Mouse (Mus musculus) liver, embryonic 12.5 days (tissue): ENCODE results near the gene Zc3h12c. TPM values are rescaled to one million over a fixed set of nuclear protein-coding genes. Genes with fewer than 3 reads are reported as not detected.

ENCODE experiments used
- ATAC-seq: fragments of 200-750 bp; cut with Nextera tagmentation; 2 replicates; pipeline ENCODE4 v1.8.0; 2017; ENCODE audit warnings: moderate number of reproducible peaks, mild to moderate bottlenecking, moderate library complexity
- H3K27ac ChIP-seq: fragments of 300-500 bp; sonication (generic); 2 replicates; pipeline ENCODE4 v1.5.1; 2016; ENCODE audit warnings: mild to moderate bottlenecking
- H3K27me3 ChIP-seq: fragments of 300-500 bp; sonication (generic); replicated peaks from 2 replicates; pipeline ENCODE4 v1.6.1; 2016; ENCODE audit warnings: mild to moderate bottlenecking, moderate library complexity
- H3K36me3 ChIP-seq: fragments of 300-500 bp; sonication (generic); 2 replicates; pipeline ENCODE4 v1.6.1; 2016; ENCODE audit warnings: mild to moderate bottlenecking, moderate library complexity
- H3K4me1 ChIP-seq: fragments of 300-500 bp; sonication (generic); 2 replicates; pipeline ENCODE4 v1.6.1; 2016
- H3K4me2 ChIP-seq: fragments of 300-500 bp; sonication (generic); 2 replicates; pipeline ENCODE4 v1.6.1; 2016; ENCODE audit warnings: mild to moderate bottlenecking, moderate library complexity
- H3K4me3 ChIP-seq: fragments of 300-500 bp; sonication (generic); 2 replicates; pipeline ENCODE4 v1.5.1; 2016; ENCODE audit warnings: mild to moderate bottlenecking, moderate library complexity
- H3K9ac ChIP-seq: fragments of 300-500 bp; sonication (generic); 2 replicates; pipeline ENCODE4 v1.6.1; 2016; ENCODE audit warnings: mild to moderate bottlenecking, moderate library complexity
- H3K9me3 ChIP-seq: fragments of 300-500 bp; sonication (generic); replicated peaks from 2 replicates; pipeline ENCODE4 v1.6.1; 2016; ENCODE audit warnings: mild to moderate bottlenecking, moderate library complexity
- WGBS: fragments of 180-500 bp; shearing (Covaris S2); methylation state at CpG from one replicate; pipeline ENCODE4 v1.1.7; 2016; ENCODE audit not compliant: insufficient replicate concordance; 5-methylcytosine and 5-hydroxymethylcytosine counted together
- polyA plus RNA-seq: library from polyadenylated mRNA; unstranded; fragments of >200 nt; fragmentation: Nextera tagmentation; extraction: Ambion mirVana; gene quantifications from 2 replicates; pipeline ENCODE4 v1.2.1, GENCODE M21; 2016

The Zc3h12c gene
- polyA plus RNA-seq, 1 experiment from 2014 or later = 0.73 TPM

DNA sequence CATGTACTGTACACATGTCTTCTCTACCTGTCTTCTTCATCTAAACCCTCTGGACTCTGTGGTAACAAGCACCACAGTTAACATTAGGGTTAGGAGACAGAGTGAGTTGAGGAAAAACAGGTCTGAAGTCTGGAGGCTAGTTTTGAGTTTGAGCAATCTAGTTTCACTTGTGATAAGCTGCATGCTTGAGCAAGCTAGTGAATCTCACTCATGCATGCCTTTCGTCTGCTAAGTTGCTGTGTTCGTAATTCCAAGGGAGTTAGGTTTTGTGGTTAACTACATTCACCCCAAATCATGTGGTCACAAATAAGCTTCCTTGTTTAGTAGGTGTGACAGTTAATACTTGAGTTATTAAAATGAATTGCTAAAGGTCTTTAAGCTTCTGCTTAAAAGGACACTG, 13.0 kb upstream of the Zc3h12c start:
- ATAC-seq = no peak
- Histone ChIP-seq H3K4me3 (no peak overlapping the region), H3K9ac (no peak overlapping the region), H3K36me3 (no peaks in the 10 kb centered on the region), H3K4me2 (no peak overlapping the region), H3K27ac (no peak overlapping the region), H3K4me1 (peaks cover under 1% of the 10 kb centered on the region), H3K27me3 (0 out of 2 replicates have a peak, but pooled peaks cover 4% of the 10 kb centered on the region), H3K9me3 (no peaks in the 10 kb centered on the region)
- WGBS = 42% methylated on average over 2 of the region's 2 CpGs

DNA sequence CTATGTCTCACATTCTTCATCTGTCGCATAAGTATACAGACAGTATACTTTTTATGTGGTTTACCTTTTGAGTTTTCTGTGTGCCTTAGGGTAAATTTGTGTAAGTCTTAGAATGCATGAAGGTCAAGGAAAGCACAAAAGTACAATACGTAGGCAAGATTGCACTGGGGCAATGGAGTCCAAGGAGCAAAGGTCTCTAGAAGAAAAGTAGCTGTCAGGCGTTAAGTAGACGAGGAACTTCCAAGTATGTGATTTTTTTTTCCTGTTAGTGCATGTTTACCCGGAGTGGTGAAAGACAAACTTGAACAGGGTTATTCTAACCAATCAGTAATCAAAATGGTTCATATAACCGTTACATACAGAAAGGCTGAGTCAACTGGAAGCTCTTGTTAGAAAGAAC, 12.5 kb upstream of the Zc3h12c start:
- Histone ChIP-seq H3K27ac (no peak overlapping the region), H3K9ac (no peak overlapping the region), H3K9me3 (no peaks in the 10 kb centered on the region), H3K4me3 (no peak overlapping the region), H3K27me3 (0 out of 2 replicates have a peak, but pooled peaks cover 4% of the 10 kb centered on the region), H3K36me3 (no peaks in the 10 kb centered on the region), H3K4me1 (peaks cover 6% of the 10 kb centered on the region), H3K4me2 (no peak overlapping the region)
- ATAC-seq = no peak
- WGBS = 68% methylated on average over 6 of the region's 6 CpGs

DNA sequence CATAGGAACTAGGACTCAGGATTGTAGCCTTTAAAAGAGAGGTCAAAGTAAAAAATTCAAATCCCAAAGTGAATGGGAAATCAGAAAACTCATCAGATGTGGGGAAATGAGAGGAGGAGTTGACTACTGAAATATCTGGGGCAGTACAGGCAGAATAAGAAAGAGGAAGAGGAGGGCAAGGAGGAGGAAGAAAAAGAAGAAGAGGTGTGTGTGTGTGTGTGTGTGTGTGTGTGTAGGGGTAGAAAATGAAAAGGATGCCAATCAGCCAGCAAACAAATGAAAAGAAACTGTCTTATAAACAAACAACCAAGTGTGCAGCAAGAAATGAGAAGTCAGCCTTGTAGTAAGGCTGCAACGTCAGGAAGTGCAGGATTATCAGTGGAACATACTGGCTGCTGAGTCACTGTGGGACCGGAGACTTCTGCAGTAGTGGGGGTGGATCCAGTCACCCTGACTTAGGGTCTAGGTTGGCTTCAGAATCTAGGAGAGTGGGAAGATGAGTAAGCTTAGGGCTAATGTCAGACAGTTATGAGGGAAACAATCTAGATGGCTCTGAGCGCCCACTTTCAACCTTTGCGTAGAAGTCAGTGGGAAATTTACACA, 7.0 kb upstream of the Zc3h12c start:
- H3K27me3 ChIP-seq = peaks cover 12% of the 10 kb centered on the region
- peak; percentile 92 for ATAC-seq
- no peaks in the 10 kb centered on the region for H3K9me3 ChIP-seq
- H3K4me1 ChIP-seq = peaks cover 34% of the 10 kb centered on the region
- peak overlapping the region; percentile 63 for H3K27ac ChIP-seq
- 25% methylated on average over 4 of the region's 4 CpGs for WGBS
- peak overlapping the region; percentile 62 for H3K4me2 ChIP-seq
- H3K4me3 ChIP-seq = peak overlapping the region; percentile 22
- H3K9ac ChIP-seq = no peak overlapping the region
- no peaks in the 10 kb centered on the region for H3K36me3 ChIP-seq

DNA sequence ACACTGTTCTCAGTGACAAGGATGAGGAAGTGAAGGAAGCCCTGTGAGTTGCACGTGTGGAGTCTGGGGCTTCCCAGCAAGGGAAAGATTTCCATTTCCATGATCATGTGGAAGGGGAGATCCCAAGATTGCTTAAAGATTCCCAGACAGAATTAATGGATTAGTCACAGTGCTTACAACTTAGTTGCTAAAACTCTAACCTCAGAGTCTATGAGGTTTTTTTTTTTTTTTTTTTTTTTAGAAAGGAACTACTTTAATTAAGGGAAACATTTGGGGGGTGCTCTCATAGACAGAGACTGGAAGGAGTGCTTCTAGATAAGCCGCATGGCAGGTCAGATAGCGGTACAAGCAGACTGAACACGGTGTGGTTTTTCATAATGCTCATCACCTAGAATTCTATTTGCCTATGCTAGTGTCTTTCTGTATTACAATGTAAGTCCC, 6.3 kb upstream of the Zc3h12c start:
- Histone ChIP-seq H3K4me2 (peak overlapping the region; percentile 62), H3K4me3 (peak overlapping the region; percentile 22; the same call in 1 of the 2 replicates), H3K27ac (peak overlapping the region; percentile 63), H3K4me1 (peaks cover 34% of the 10 kb centered on the region), H3K9me3 (no peaks in the 10 kb centered on the region), H3K9ac (no peak overlapping the region), H3K27me3 (peaks cover 19% of the 10 kb centered on the region), H3K36me3 (no peaks in the 10 kb centered on the region)
- 17% methylated on average over 4 of the region's 4 CpGs for WGBS
- ATAC-seq = peak; percentile 77

DNA sequence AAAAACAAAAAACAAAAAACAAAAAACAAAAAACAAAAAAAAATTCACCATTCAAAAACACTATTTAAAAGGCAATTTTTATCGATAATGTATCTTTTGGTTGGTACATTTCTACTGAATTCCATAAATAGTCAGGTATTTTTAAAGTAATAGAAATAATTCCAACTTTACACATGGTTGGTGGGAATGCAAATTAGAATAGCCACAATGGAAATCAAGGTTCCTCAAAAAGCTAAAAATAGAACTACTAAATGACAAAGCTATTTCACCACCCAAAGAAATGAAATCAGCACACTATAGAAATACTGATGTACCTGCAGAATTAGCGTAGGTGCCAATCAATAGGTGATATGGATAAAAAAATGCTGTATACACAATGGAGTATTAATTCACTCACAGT, 5.6 kb upstream of the Zc3h12c start:
- Histone ChIP-seq H3K4me2 (no peak overlapping the region), H3K4me1 (peaks cover 38% of the 10 kb centered on the region), H3K36me3 (no peaks in the 10 kb centered on the region), H3K27me3 (peaks cover 26% of the 10 kb centered on the region), H3K4me3 (no peak overlapping the region), H3K9me3 (no peaks in the 10 kb centered on the region), H3K27ac (no peak overlapping the region), H3K9ac (no peak overlapping the region)
- WGBS = 82% methylated on average over 2 of the region's 2 CpGs
- no peak for ATAC-seq

DNA sequence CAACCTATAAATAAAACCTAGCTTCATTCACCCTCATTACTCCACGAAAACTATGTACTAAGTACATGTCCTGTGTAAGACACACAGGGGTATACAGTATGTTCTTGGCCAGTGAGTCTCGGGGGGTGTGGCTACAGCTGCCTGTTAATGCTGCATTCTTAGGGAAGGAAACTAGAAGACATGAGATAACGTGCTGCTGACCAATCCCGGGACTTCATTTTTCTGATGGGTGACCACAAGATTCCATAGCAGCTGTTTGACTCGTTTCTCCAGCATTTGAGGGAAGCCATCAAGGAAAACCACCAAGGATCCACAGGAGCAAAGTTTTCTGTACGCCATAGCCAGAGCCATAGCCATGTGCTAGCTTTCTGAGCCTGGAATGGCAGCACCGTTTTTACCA, 4.2 kb upstream of the Zc3h12c start:
- H3K4me3 ChIP-seq = peak overlapping the region; percentile 14; the same call in 1 of the 2 replicates
- WGBS = 8% methylated on average over 7 of the region's 7 CpGs

DNA sequence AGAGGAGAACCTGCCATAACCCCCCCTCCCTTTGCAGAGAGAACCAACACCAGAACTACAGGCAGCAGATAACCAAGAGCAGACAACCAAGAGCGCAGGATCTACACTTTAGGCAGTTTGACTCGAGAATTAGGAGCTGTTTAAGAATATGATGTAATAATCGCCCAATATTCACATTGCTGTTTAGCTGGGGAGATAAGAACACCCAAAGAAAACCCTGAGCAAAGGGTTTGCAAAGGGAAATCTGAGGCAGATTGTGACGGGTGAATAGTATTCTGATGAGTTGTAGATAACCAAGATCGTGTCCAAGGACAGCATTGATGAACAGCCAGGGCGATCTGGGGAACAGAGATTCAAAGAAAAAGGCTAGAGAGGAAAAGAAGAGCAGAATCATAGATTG, 2.3 kb upstream of the Zc3h12c start:
- Histone ChIP-seq H3K27ac (no peak overlapping the region), H3K36me3 (no peaks in the 10 kb centered on the region), H3K9ac (no peak overlapping the region), H3K27me3 (peaks cover 45% of the 10 kb centered on the region), H3K4me2 (no peak overlapping the region), H3K4me3 (no peak overlapping the region), H3K4me1 (peaks cover 47% of the 10 kb centered on the region), H3K9me3 (no peaks in the 10 kb centered on the region)
- WGBS = 44% methylated on average over 6 of the region's 6 CpGs
- ATAC-seq = no peak

More for the DNA sequence above, 4.2 kb upstream of the Zc3h12c start:
- Histone ChIP-seq H3K9ac (no peak overlapping the region), H3K4me1 (peaks cover 52% of the 10 kb centered on the region), H3K27me3 (peaks cover 40% of the 10 kb centered on the region), H3K27ac (no peak overlapping the region), H3K9me3 (no peaks in the 10 kb centered on the region), H3K4me2 (peak overlapping the region; percentile 45), H3K36me3 (no peaks in the 10 kb centered on the region)
- no peak for ATAC-seq

DNA sequence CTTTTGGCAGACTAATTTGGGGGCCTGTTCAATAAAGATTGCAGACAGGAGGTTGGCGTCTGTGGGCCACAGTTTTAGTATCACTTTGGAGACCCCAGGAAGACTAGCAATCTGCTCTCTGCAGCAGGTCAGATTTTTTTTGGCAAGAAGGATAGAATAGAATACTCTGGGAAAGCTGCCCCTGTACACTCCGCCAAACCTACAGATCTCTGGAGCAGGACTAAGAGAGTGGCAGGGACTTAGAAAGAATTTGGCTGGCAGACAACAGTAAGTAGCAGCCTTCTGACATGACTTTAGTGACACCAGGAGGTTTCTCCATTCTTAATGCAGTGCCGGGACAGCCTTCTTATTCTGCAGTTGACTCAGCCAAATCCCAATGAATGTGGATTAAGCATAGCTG, 1.8 kb upstream of the Zc3h12c start:
- H3K9ac ChIP-seq = no peak overlapping the region
- H3K9me3 ChIP-seq = no peaks in the 10 kb centered on the region
- H3K4me1 ChIP-seq = peaks cover 42% of the 10 kb centered on the region
- peaks cover 45% of the 10 kb centered on the region for H3K27me3 ChIP-seq
- 69% methylated on average over 3 of the region's 3 CpGs for WGBS
- no peaks in the 10 kb centered on the region for H3K36me3 ChIP-seq
- no peak overlapping the region for H3K4me2 ChIP-seq
- no peak overlapping the region for H3K4me3 ChIP-seq
- no peak overlapping the region for H3K27ac ChIP-seq
- no peak for ATAC-seq

DNA sequence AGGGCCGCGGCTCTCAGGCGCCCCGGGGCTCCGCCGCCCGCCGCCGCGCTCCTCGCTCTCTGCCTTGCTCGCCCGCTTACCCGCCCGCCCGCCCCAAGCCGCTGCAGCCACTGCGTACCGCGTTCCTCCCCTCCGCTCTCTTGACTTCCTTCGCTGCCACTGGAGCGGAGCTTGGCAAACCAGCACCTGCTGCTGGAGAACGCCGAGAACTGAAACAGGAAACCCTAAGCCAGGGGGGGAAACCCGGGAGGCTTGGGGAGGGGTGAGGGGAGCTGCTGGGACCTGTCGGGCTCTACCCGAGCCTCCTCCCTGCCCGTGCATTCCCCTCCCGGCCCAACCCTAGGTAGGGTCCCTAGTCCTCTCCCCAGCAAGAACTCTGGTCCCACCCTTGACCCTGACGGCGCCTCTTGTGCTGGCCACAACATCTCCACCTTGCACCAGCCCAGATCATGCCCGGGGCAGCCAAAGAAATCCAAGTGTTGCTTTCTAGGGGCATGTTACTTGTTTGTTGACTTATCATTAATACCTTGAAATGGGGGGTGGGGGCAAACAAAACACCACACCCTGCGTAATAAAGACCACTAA, 406 bp upstream of the Zc3h12c start:
- Histone ChIP-seq H3K4me2 (peak overlapping the region; percentile 96), H3K4me1 (peaks cover 30% of the 10 kb centered on the region), H3K36me3 (no peaks in the 10 kb centered on the region), H3K4me3 (peak overlapping the region; percentile 72), H3K9me3 (no peaks in the 10 kb centered on the region), H3K9ac (peak overlapping the region; percentile 78), H3K27ac (peak overlapping the region; percentile 67), H3K27me3 (peaks cover 45% of the 10 kb centered on the region)
- ATAC-seq = peak; percentile 66; the same call in 1 of the 2 replicates
- 2% methylated on average over 16 of the region's 34 CpGs for whole genome bisulfite sequencing

DNA sequence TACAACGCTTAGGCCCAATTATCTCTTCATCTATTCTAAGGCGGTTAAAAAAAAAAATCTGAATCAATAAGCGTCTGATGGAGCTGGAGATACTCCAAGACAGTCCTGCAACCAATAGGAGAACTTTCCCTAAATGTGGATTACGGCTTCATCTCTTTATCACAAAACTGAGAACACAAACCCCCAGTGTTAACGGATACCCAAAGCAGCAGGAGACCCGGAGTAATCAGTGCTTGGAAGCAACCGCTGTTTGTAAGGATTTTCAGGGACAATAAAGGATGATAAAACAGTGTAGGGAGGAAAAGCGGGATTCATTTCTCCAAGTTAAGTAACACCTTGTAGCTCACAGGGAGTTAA, 888 bp downstream of the Zc3h12c start:
- H3K27ac ChIP-seq = no peak overlapping the region
- 12% methylated on average over 8 of the region's 8 CpGs for WGBS
- no peak for ATAC-seq
- no peaks in the 10 kb centered on the region for H3K9me3 ChIP-seq
- peaks cover 45% of the 10 kb centered on the region for H3K27me3 ChIP-seq
- H3K4me3 ChIP-seq = peak overlapping the region; percentile 72
- no peaks in the 10 kb centered on the region for H3K36me3 ChIP-seq
- H3K4me2 ChIP-seq = peak overlapping the region; percentile 96
- peak overlapping the region; percentile 78; the same call in 1 of the 2 replicates for H3K9ac ChIP-seq
- H3K4me1 ChIP-seq = peaks cover 28% of the 10 kb centered on the region

DNA sequence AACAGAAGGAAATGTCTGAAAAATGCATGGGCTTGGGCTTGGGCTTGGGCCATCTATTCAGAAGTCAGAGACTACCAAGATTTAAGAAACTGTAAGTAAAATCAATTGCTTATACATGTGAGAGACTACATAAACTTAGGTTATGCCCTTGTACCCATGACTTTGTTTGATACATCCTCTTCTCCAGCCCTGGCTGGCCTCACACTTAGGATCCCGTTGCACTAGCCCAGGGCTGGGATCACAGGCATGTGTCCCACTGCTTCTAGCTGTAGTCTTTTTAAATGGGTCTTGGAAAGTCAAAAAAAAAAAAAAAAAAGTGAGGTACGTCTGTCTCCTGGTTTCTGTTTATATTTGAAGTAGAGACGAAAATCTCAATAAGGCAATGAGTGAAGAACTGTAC, 1.3 kb downstream of the Zc3h12c start:
- H3K4me2 ChIP-seq = peak overlapping the region; percentile 96; the same call in 1 of the 2 replicates
- peaks cover 45% of the 10 kb centered on the region for H3K27me3 ChIP-seq
- no peak overlapping the region for H3K4me3 ChIP-seq
- no peak overlapping the region for H3K9ac ChIP-seq
- WGBS = 56% methylated on average over 3 of the region's 3 CpGs
- H3K4me1 ChIP-seq = peaks cover 24% of the 10 kb centered on the region
- H3K36me3 ChIP-seq = no peaks in the 10 kb centered on the region
- H3K27ac ChIP-seq = no peak overlapping the region
- no peak for ATAC-seq
- no peaks in the 10 kb centered on the region for H3K9me3 ChIP-seq

DNA sequence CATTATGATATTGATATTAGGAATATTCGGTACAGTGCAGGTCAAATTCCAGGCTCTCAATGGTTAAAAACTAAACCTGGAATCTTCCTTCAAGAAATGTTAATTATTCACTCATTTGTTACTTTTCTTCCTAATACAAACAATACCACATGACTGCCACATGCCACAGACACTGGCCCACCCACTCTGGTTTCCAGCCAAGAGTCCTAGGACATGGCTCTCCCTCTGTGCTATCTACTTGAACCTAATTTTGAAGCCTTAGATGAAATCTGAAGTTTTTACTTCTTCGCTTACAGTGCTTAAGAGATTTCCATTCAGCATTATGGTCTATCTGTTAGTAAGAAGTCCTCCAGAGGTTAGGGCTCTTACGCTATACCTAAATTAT, 2.7 kb downstream of the Zc3h12c start:
- Histone ChIP-seq H3K4me3 (no peak overlapping the region), H3K9me3 (no peaks in the 10 kb centered on the region), H3K4me1 (peaks cover 23% of the 10 kb centered on the region), H3K27me3 (peaks cover 37% of the 10 kb centered on the region), H3K4me2 (no peak overlapping the region), H3K27ac (no peak overlapping the region), H3K9ac (no peak overlapping the region), H3K36me3 (no peaks in the 10 kb centered on the region)
- ATAC-seq = no peak
- WGBS = 82% methylated on average over 3 of the region's 3 CpGs
